Mouse (Mus musculus) cerebellum, postnatal 36 days (tissue): ENCODE results near the gene Gabarapl2.
A peak's percentile ranks its signal among the peaks of the same experiment; 100 is the strongest.
"Not testable (repeated sequence)": the region's sequence is repeated elsewhere in the genome, so short reads cannot be mapped to it uniquely, and the experiment has no call there.

Experiments
- DNase-seq, 2 experiments: peaks; one replicate each; pipeline ENCODE4 v3.0.0; 2021 to 2022; ENCODE audit warnings: mixed read lengths in 2 of 2

The Gabarapl2 gene

DNA sequence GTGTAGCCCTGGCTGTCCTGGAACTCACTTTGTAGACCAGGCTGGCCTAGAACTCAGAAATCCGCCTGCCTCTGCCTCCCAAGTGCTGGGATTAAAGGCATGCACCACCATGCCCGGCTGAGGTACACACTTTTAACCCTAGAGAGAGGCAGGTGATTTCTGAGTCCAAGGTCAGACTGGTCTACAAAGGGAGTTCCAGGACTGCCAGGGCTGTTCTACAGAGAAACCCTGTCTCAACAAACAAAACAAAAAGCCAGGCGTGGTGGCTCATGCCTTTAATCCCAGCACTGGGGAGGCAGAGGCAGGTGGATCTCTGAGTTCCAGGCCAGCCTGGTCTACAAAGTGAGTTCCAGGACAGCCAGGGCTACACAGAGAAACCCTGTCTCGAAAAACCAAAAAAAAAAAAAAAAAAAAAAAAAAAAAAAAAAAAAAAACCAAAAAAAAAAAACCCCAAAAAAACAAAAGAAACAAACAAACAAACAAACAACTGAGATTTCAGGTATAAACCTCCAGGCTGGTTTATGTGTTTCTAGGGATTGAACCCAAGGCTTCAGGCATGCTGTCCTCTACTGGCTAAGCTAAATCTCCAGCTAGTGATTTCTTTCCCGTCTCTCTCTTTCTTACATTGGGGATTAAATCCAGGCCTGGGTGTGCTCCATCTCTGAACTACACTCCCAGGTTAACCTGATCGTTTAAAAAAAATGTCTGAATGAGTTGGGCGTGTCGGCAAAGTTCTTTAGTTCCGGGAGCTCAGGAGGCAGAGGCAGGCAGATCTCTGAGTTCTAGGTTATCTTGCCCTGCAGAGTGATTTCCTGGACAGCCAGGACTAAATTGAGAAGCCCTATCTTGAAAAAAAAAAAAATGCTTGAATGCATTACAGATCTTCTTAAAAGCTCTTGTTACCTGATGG, 2.2 kb upstream of the Gabarapl2 start:
- DNase-seq = not testable (repeated sequence)

GRCm38 (mm10) chr8:111939516-111940142, 874 bp upstream of the Gabarapl2 start:
- DNase-seq = peak; percentile 57 to 68

GRCm38 (mm10) chr8:111941101-111941454, 575 bp downstream of the Gabarapl2 start:
- peak; percentile 33 to 34 for DNase-seq

GRCm38 (mm10) chr8:111943544-111943943, 3.0 kb downstream of the Gabarapl2 start:
- DNase-seq = no peak

DNA sequence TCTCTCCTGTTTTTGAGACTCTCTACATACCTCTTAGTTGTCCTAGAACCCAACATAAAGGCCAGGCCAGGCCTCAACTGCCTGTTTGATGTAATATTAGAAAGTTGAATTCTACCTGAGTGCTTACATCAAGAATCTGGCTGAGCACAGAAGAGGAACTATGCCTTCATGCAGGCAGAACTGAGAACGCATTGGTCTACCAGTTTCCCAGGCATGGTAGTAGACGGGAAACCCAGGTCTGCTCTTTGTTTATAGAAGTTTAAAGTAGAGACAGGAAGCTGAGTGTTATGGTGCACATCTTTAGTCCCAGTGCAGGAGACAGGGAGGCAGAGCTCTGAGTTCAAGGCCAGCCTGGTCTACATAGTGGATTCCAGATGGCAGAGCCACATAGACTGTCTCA, 6.6 kb downstream of the Gabarapl2 start:
- no peak for DNase-seq

DNA sequence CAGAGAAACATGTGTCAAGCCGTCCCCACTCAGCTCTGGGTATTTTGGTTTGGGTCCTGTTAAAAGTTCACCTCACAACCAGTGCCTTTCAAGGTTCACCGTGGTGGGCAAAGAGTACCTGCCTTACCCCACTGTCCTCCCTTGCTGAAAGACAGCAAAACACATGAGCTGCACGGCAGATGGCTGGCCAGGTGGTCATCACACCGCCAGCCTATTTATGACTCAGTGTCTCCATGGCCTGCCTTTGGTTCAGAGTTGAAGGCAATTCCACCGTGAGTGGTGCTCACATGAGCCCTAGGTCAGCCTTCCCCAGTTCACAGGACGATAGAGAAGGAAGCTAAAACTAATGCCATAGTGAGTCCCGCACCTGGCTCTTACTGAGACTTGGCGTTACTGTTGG, 7.5 kb downstream of the Gabarapl2 start:
- peak; percentile 65 to 68 for DNase-seq

DNA sequence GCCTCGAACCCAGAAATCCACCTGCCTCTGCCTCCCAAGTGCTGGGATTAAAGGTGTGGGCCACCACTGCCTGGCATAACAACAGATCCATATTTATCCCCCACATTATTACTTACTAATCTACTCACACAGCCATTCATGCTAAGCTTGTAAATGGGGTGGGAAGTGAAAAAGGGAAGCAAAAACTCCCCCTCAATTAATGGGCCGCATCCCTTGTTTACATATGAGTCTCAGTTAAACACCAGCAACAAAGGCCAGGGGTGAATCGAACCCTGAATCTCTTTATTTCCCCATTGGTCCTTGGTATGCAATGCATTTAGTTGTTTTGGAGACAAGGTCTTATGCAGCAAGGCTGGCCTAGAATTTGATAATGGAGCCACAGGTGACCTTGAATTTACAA, 10.3 kb downstream of the Gabarapl2 start:
- no peak for DNase-seq

DNA sequence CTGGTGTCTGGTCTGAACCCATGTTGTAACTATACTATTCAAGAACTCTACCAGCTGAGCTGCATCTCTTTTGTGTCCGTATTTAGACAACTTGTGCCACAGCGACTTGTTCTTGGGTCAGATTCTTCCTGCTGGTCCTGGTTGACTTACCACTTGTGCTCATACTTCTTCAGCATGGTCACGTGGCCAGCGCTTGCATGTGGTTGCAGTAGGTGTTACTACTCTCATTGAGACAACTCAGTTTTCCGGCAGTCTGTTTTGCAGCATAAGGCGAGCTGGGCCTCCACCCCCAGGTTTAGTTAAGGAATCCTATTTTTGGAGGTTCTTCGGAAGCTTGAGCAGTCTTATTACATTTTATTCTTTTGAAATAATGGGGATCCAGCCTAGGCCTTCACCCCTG, 10.8 kb downstream of the Gabarapl2 start:
- DNase-seq = no peak

DNA sequence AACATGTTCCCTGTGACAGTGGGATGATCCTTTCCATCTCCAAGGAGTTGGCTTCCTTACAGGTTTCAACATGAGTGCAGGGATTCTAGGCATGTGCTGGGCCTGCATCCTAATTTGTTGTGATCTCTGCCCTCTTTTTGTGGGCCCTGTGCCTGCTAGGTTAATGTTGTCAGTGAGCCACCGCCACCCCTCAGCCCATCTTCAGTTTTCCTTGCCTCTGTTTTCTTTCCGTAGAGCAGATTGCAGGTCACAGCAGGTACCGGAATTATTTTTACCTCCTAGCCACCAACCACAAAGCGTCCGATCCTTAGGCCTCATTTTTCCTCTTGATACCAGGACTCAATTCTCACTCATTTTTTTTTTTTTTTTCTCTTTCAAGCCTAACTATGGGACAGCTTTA, 11.4 kb downstream of the Gabarapl2 start:
- DNase-seq = peak; percentile 66 to 76

DNA sequence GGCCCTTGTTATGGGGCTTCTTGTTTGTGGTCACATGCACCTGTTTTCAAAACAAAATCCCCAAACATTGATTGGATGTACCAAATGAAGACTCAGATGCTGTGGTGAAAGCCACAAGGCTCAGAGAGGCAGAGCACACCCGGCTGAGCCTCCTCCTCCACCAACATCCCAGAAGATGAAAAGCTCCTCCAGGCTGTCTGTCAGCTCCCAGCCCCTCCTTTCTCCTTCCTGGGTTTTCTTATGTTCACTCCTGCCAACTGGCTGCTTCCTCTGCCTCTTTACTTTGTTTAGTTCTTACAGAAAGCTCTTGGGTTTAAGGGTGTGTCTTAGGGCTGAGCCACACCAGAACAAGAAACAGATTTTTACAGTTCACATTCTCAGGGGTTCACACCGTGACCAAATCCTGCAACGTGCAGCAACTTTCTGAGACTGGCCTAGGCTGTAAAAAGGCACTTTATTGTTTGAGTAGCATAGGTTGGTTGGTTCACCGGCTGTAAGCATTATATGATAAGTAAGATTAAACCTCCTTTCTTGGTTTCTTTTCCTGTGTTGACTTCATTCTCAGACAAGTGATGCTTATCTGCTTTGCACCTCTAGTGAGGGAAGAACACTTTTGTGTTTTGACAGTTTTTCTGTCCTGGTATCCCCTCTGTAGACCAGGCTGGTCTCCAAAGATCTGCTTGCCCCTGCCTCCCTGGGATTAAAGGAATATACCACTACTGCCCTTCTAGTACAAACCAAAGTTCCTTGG, 14.5 kb downstream of the Gabarapl2 start:
- DNase-seq = no peak

DNA sequence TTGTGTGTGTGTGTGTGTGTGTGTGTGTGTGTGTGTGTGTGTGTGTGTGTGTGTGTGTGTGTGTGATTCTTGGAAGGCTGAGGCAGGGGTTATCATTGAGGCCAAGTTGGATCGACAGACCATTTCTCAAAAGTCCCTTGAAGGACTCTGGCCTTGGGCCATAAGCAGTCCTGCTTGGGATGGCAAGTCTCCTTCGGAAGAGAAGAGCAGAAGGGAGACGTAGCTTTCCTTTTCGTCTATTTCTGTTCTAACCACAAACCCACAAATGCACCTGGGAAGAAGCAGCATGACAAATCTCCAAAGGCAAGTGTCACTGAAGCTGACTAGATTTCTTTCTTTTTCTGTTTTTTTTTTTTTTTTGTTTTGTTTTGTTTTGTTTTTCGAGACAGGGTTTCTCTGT, 15.4 kb downstream of the Gabarapl2 start:
- DNase-seq = no peak

GRCm38 (mm10) chr8:111957231-111957630, 16.7 kb downstream of the Gabarapl2 start:
- peak; percentile 45 to 48 for DNase-seq

DNA sequence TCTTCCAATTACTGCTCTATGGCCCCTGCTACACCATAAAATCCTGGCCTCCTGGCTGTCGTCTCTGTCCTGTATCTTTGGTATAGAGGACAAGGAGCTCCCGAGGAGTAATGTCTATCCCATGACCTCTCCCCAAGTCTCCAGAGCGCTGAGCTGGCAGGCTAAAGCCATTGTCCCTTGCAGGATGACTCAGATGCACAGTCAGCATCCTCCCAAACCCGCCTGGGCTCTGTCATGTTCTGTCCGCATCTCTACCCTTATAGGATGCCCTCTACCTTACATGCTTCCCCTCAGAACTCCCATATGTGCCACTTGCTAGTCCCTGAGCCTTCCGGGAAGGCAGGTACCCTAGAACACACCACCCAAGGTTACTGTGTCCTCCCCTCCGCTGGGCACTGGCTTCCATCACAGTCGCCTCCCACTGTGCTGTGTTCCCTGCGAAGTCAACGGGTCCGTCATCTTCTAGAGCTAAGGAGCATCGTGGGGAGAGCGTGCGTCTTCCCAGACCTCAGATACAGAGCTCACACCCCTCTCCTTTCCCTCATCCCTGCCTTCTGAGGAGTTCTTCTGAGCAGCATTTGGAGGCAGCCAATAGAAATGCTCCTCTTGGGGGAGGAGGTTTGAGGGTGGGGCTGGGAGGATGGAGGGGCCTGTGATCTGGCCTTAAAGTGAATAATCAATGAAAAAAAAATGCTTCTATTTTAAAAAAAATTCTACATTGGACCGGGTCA, 20.3 kb downstream of the Gabarapl2 start:
- no peak for DNase-seq

DNA sequence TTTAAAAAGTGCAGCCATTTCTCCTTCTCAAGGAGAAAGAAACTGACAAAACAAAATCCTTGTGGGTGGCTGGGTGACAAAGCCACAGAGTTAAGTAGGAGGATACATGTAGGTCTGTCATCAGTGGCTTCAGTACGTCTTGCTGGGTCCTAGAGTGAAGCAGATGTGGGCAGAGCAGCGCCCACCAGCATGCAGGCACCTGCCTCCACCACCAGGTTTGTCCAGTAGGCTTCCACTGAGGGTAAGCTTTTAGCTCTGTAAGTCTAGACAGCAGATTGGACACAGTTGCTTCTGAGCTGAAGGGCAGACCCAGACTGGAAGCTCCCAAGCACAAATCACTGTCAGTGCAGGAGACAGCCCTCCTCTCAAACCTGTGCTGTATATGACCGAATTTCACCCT, 20.8 kb downstream of the Gabarapl2 start:
- DNase-seq = no peak

DNA sequence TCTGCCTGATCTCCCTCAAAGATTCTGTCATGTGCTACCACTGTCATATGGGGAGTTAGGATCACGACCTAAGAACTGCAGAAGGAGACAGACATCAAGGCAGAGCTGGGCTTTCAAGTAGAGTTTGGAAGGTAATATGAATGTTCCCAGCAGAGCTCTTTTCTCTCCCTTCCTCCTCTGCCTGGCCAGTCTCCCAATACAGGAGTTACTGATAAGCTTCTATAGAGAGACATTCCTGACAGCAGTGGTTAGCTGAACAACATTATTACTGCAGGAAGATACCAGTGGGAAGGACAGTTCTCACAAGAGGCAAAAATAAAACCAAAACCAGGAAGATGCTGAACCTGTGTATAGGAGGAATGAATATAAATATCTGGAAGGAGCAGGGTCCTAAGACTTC, 22.1 kb downstream of the Gabarapl2 start:
- DNase-seq = no peak

GRCm38 (mm10) chr8:111963091-111963490, 22.6 kb downstream of the Gabarapl2 start:
- DNase-seq = no peak

- DNase-seq = no peak
Observed at GRCm38 (mm10) chr8:111963546-111963945, 23.0 kb downstream of the Gabarapl2 start.

DNA sequence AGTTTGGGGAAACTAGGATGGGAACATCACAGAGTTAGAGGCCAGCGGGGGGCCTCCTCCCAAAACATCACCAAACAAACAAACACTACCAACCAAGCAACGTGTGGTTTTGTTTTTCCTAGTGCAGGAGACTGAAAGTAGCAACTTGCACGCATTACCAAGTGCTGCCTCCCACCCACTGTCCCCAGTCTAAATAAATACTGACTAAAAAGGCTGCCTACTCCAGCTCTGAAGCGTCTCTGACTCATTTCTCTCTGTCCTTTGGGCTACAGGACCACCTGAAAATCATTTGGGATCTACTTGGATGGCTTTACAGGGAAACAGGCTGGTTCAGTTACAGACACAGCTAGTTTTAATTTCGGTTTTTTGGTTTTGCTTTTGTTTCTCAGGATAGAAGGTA, 23.8 kb downstream of the Gabarapl2 start:
- DNase-seq = no peak

GRCm38 (mm10) chr8:111964849-111965561, 24.5 kb downstream of the Gabarapl2 start:
- peak in 1 of 2 experiments; percentile 27 for DNase-seq

DNA sequence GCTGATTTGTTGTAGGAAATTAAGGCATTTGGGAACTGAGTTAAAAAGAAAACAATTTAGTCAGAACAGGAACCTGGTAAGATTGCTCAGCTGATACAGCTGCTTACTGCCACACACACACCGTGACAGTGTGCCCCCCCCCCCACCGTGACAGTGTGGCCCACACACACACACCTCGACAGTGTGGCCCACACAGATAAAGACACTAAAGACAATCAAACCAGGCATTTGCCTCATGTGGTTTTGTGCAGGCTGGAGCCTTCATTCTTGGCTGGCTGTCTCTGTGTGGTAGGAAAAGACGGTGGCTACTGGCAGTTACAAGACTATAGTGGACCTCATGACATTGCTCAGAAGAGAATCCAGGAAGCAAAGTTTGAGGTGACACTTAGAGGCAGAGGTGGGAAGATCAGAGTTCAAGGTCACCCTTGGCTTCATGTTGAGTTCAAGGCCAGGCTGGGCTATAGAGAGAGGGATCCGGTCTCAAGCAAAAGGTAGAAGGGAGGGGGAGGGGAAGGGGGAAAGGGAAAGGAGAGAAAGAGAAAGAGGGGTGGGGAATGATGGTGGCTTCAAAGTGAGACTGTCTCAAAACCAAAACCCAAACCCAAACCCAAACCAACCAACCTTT, 26.9 kb downstream of the Gabarapl2 start:
- DNase-seq = no peak

DNA sequence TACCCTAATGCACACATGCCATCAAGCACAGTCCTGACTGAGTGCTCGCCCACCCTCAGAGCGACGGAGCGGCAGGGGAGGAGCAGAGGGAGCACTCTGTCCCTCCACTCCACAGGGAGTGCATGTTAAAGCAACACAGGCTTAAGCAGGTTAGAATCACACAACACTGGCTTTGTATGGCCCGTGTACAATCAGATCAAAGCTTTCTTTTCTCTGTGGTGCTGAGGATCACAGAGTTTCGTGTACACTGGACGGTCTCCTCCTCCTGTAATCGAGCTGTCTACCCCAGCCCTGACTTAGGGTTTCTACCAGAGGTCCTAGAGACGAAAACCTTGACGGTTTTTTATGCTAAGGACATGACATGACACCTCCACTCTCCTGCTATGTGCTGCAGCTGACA, 28.0 kb downstream of the Gabarapl2 start:
- no peak for DNase-seq

DNA sequence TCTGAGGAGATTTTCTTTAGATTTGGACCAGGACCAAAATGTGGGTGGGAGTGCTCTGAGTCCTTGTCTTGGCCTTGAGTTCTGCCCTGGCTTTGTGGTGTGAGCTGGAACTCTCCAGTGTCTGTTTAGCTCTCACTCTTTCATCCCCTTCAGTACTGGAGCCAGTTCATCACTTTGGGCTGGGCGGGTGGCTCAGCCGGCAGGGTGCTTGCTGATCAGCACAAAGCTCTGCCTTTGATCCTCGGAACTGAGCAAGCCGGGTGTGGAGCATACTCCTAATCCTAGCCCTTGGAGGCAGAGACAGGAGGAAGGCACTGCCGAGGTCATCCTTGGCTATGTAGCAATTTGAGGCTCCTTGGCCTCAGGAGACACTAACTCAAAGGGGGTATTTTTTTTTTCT, 28.5 kb downstream of the Gabarapl2 start:
- no peak for DNase-seq
